Mouse (Mus musculus): ENCODE data around the gene Pld1.

Gene Pld1

GRCm38 (mm10) chr3:27994175-27994990, 55.9 kb downstream of the Pld1 start:
- DNase-seq = no peak

DNA sequence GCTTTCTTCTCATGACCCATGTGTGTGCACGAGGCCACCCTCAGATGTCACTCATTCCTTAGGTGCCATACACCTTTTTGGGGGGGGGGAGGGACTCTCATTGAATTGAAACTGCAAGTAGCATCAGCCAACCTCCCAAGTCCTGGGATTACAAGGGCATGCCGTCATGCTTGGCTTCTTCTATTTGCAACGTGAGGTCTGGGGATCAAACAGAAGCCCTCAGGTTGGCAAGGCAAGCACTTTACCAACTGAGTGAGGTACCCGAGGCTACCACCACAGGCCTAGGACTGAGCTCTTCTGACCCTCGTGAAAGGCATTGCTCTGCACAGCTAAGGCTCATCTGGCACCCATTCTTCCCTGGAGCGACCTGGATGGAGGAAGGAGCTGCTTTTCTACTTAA, 65.8 kb downstream of the Pld1 start:
- DNase-seq = no peak

DNA sequence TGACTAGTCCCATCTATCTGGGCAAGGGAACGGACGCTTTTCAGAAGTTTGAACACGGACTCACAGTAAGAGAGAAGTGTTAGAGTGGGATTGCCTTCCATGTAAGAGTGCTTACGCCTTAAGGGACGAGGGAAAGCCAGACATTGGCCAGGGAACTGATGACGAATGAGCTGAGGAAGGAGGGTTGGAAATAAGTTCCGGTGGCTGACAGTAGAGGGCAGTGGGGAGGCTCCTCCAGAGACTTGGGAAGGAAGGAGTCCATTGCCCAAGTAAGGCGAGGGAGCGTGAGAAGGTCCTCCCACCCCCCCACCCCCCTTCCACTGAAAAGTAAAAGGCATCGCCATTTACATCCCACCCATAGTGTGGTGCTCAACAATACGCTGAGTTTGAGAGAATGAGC, 69.2 kb downstream of the Pld1 start:
- no peak for DNase-seq

- DNase-seq = no peak
These were observed 69.9 kb downstream of the Pld1 start for GRCm38 (mm10) chr3:28008369-28008768.

GRCm38 (mm10) chr3:28012177-28012576, 73.7 kb downstream of the Pld1 start:
- DNase-seq = no peak

- no peak for DNase-seq
These were observed 74.9 kb downstream of the Pld1 start for GRCm38 (mm10) chr3:28013441-28013840.

- DNase-seq = no peak
These were observed 78.5 kb downstream of the Pld1 start for GRCm38 (mm10) chr3:28017002-28017401.

GRCm38 (mm10) chr3:28019727-28020126, 81.2 kb downstream of the Pld1 start:
- no peak for DNase-seq

- DNase-seq = no peak
These were observed 81.9 kb downstream of the Pld1 start for GRCm38 (mm10) chr3:28020404-28020803.

- DNase-seq = no peak
These were observed 83.7 kb downstream of the Pld1 start for GRCm38 (mm10) chr3:28022191-28022590.

DNA sequence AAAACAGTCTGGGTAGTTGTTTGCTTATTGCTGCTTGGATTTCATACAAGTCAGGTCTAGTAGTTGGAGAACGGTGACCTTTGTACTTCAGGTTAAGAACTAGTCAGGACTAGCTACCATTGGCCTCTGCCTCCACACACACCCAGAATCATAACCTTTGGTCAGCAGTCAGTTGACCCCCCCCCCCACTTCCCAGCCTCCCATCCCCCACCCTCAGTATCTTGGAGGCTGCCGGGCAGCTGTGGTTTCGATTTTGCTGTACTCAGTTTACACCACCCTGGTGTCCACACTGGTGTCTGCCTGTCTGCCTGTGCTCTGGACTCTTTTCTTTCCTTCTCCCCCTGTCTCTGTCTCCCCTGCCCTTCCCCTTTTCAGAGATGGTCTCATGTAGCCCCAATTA, 88.4 kb downstream of the Pld1 start:
- no peak for DNase-seq

GRCm38 (mm10) chr3:28028456-28028855, 90.0 kb downstream of the Pld1 start:
- DNase-seq = no peak

DNA sequence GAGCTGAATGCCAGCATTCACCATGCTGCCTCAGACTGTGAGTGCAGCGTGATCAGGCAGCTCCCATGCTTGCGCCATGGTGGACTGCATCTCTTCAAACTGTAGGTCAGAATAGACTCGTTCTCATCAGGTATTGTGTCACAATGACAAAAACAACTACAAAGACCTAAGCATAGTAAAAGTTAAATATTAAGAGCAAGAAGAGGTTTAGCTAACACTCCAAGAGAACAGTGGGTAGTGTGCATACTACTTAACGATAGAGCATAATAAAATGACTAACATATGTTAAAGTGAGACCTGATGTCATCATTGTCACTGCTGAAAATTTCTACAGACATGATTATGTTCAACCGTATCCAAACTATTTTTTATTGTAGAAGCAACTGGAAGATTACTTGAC, 92.4 kb downstream of the Pld1 start:
- DNase-seq = no peak

DNA sequence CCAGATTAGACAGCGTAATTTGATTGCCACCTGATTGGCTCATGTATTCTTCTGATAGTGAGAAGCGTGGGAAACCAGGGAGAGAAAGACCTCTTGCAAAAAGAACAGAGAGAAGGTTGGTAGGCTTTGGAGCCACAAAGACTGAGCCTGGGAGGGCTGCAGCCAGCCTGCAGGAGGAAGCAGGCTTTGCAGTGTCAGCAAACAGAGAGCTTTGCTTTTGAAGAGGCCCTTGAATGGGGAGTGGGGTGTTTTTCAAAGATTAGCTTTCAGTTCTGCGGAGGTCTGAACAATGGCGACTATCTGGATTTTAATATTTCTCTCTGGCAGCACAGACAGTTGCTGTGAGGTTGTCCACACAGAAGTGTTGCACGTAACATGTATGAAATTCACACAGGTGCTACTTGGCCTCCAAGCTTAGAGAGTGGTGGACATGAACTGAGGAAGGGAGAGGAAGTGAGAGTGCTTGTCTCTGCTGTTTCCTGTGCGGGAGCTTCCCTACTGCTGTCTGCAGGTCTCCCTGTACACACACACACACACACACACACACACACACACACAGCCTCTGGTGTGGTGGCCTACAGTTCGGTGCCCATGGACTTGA, 93.2 kb downstream of the Pld1 start:
- peak; percentile 17 for DNase-seq

DNA sequence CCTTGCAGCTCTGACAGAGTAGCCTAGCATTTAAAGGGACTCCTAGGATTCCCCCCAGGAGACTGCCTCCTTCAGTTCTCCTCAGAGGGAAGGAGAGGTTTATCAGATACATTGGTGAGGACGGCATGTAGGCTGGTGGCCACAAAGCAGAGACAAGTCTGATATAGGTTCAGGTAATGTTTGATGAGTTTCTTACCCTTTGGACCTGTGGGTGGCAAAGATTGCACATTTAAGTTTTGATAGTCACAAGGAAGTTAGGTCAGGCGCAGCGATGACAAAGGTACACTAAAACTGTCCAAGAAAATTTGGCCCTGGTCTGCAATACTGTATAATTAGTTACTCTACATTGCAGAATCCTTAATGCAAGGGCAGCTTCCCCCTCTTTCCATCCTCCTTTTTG, 95.4 kb downstream of the Pld1 start:
- no peak for DNase-seq

DNA sequence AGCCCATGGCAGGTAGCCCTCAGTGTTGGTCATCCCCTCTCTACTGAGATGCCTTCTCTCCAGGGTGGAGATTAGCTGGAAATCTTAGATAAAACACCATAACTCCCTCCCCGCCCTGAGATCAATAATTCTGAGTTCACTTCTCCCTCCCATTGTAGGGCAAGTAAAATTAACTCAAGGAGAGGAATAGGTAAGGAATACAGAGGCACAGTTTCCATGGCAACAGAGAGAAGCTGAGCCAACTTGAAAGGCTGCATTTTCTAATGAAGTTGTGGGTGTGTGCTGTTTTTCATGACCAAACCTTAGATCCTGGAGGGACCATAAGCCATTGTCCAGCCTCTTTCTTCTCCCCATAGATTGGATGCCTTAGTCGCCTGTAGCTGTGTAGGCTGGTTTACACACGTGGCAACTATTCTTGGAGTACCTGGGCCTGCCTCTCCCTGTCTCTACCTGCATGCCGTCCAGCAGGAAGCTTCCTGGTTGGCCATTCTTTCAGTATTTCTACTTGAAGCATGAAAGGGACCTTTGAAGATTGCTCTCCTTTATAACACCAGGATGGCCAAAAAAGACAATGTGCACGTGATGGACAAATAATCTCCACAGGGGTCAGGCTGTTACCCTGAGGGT, 96.3 kb downstream of the Pld1 start:
- no peak for DNase-seq

- no peak for DNase-seq
These were observed 98.9 kb downstream of the Pld1 start for GRCm38 (mm10) chr3:28037320-28037932.

- DNase-seq = no peak
These were observed 99.6 kb downstream of the Pld1 start for GRCm38 (mm10) chr3:28038106-28038505.

- DNase-seq = no peak
These were observed 101.3 kb downstream of the Pld1 start for GRCm38 (mm10) chr3:28039760-28040159.

DNA sequence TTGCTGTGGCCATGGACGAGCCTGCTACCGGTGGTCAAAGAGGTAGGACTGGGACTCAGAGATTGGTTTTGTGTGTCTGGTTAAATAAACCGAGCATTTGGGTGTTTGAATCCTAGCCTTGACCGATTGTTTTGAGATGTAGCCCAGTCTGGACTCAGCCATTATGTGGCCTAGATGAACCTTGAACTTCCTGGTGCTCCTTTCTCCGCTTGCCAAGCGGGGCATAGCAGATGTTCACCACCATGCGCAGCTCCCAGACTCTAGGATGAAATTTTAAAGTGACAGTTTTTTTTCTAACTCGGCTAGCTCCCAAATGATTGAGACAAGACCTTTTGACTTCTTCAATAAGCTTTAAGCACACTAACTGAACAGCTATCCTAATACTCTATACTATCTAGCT, 102.7 kb downstream of the Pld1 start:
- DNase-seq = no peak

GRCm38 (mm10) chr3:28042366-28042765, 103.9 kb downstream of the Pld1 start:
- no peak for DNase-seq

- DNase-seq = no peak
These were observed 109.1 kb downstream of the Pld1 start for GRCm38 (mm10) chr3:28047599-28047998.

- no peak for DNase-seq
These were observed 111.0 kb downstream of the Pld1 start for GRCm38 (mm10) chr3:28049526-28049925.

- DNase-seq = no peak
These were observed 114.6 kb downstream of the Pld1 start for GRCm38 (mm10) chr3:28053076-28053475.
